Mouse (Mus musculus): ENCODE measurements around the gene Lgals3. TPM values are rescaled to one million over a fixed set of nuclear protein-coding genes. Genes with fewer than 3 reads are reported as not detected.

Lgals3 gene
- total RNA-seq, 1 experiment = 36.9 TPM

- in situ Hi-C loops (cut with MboI; ENCODE audit: low sequenced_read_pairs in 2 of 2, unreplicated experiment in 2 of 2) = no loop called here
Measured at GRCm38 (mm10) chr14:47340231-47340925, 27.2 kb upstream of the Lgals3 start.

GRCm38 (mm10) chr14:47341811-47342291, 25.7 kb upstream of the Lgals3 start:
- Histone ChIP-seq H3K4me1 (ENCODE audit: control insufficient read depth in 2 of 2, insufficient read depth in 2 of 2, low read length in 2 of 2, poor library complexity in 1 of 2) (no peaks in the 10 kb centered on the region; a peak in 1 of 4 replicates), H3K9me3 (ENCODE audit: control insufficient read depth, insufficient read depth, low read depth, low read length) (no peaks in the 10 kb centered on the region), H3K36me3 (ENCODE audit: control insufficient read depth, insufficient read depth, low read length, poor library complexity, severe bottlenecking) (no peaks in the 10 kb centered on the region), H3K27ac (ENCODE audit: insufficient read depth, low read depth, low read length, poor library complexity, severe bottlenecking) (no peak overlapping the region), H3K4me3 (ENCODE audit: insufficient read depth in 1 of 2, low read depth in 1 of 2, low read length in 2 of 2, poor library complexity in 1 of 2, severe bottlenecking in 1 of 2) (no peak overlapping the region), H3K9ac (ENCODE audit: insufficient read depth, low read depth, low read length, poor library complexity, severe bottlenecking) (no peak overlapping the region)
- TF ChIP-seq CHD2 (IDR thresholded peaks at IDR 0.05; ENCODE audit: low read depth, low read length) (no peak), MAFK (IDR thresholded peaks at IDR 0.05; ENCODE audit: insufficient read depth, low read depth, low read length) (no peak), ZC3H11A (IDR thresholded peaks at IDR 0.05; ENCODE audit: borderline replicate concordance, low read depth, low read length) (no peak), HCFC1 (IDR thresholded peaks at IDR 0.05; ENCODE audit: borderline replicate concordance, insufficient read depth, low read length) (no peak), ZNF384 (IDR thresholded peaks at IDR 0.05; ENCODE audit: low read depth, low read length) (no peak)
- in situ Hi-C loops (cut with MboI; ENCODE audit: low sequenced_read_pairs in 2 of 2, unreplicated experiment in 2 of 2) = no loop called here
- DNase-seq (ENCODE audit: low read depth, low spot score) = no peak

More at GRCm38 (mm10) chr14:47340231-47340925, 27.2 kb upstream of the Lgals3 start:
- no peak overlapping the region for H3K4me3 ChIP-seq (ENCODE audit: insufficient read depth in 1 of 2, low read depth in 1 of 2, low read length in 2 of 2, poor library complexity in 1 of 2, severe bottlenecking in 1 of 2)
- H3K9ac ChIP-seq (ENCODE audit: insufficient read depth, low read depth, low read length, poor library complexity, severe bottlenecking) = no peak overlapping the region
- TF ChIP-seq ZC3H11A (IDR thresholded peaks at IDR 0.05; ENCODE audit: borderline replicate concordance, low read depth, low read length) (no peak), CHD2 (IDR thresholded peaks at IDR 0.05; ENCODE audit: low read depth, low read length) (no peak), MAFK (IDR thresholded peaks at IDR 0.05; ENCODE audit: insufficient read depth, low read depth, low read length) (no peak), ZNF384 (IDR thresholded peaks at IDR 0.05; ENCODE audit: low read depth, low read length) (no peak), HCFC1 (IDR thresholded peaks at IDR 0.05; ENCODE audit: borderline replicate concordance, insufficient read depth, low read length) (no peak)
- no peak overlapping the region for H3K27ac ChIP-seq (ENCODE audit: insufficient read depth, low read depth, low read length, poor library complexity, severe bottlenecking)
- no peak for DNase-seq (ENCODE audit: low read depth, low spot score)
- H3K9me3 ChIP-seq (ENCODE audit: control insufficient read depth, insufficient read depth, low read depth, low read length) = no peaks in the 10 kb centered on the region
- peaks cover 0 to 3% of the 10 kb centered on the region in 2 experiments; a peak in 1 of 4 replicates for H3K4me1 ChIP-seq (ENCODE audit: control insufficient read depth in 2 of 2, insufficient read depth in 2 of 2, low read length in 2 of 2, poor library complexity in 1 of 2)
- no peaks in the 10 kb centered on the region for H3K36me3 ChIP-seq (ENCODE audit: control insufficient read depth, insufficient read depth, low read length, poor library complexity, severe bottlenecking)

- no peak for DNase-seq (ENCODE audit: low read depth, low spot score)
- Histone ChIP-seq H3K36me3 (ENCODE audit: control insufficient read depth, insufficient read depth, low read length, poor library complexity, severe bottlenecking) (no peaks in the 10 kb centered on the region), H3K9me3 (ENCODE audit: control insufficient read depth, insufficient read depth, low read depth, low read length) (no peaks in the 10 kb centered on the region), H3K4me1 (ENCODE audit: control insufficient read depth in 2 of 2, insufficient read depth in 2 of 2, low read length in 2 of 2, poor library complexity in 1 of 2) (no peaks in the 10 kb centered on the region), H3K9ac (ENCODE audit: insufficient read depth, low read depth, low read length, poor library complexity, severe bottlenecking) (no peak overlapping the region), H3K4me3 (ENCODE audit: insufficient read depth in 1 of 2, low read depth in 1 of 2, low read length in 2 of 2, poor library complexity in 1 of 2, severe bottlenecking in 1 of 2) (no peak overlapping the region), H3K27ac (ENCODE audit: insufficient read depth, low read depth, low read length, poor library complexity, severe bottlenecking) (no peak overlapping the region)
- TF ChIP-seq MAFK (IDR thresholded peaks at IDR 0.05; ENCODE audit: insufficient read depth, low read depth, low read length) (no peak), HCFC1 (IDR thresholded peaks at IDR 0.05; ENCODE audit: borderline replicate concordance, insufficient read depth, low read length) (no peak), ZC3H11A (IDR thresholded peaks at IDR 0.05; ENCODE audit: borderline replicate concordance, low read depth, low read length) (no peak), ZNF384 (IDR thresholded peaks at IDR 0.05; ENCODE audit: low read depth, low read length) (no peak), CHD2 (IDR thresholded peaks at IDR 0.05; ENCODE audit: low read depth, low read length) (no peak)
- in situ Hi-C loops (cut with MboI; ENCODE audit: low sequenced_read_pairs in 2 of 2, unreplicated experiment in 2 of 2) = no loop called here
Measured at GRCm38 (mm10) chr14:47346715-47347114, 20.8 kb upstream of the Lgals3 start.

GRCm38 (mm10) chr14:47350974-47351373, 16.6 kb upstream of the Lgals3 start:
- in situ Hi-C loops (cut with MboI; ENCODE audit: low sequenced_read_pairs in 2 of 2, unreplicated experiment in 2 of 2) = no loop called here
- Histone ChIP-seq H3K36me3 (ENCODE audit: control insufficient read depth, insufficient read depth, low read length, poor library complexity, severe bottlenecking) (no peaks in the 10 kb centered on the region), H3K9me3 (ENCODE audit: control insufficient read depth, insufficient read depth, low read depth, low read length) (no peaks in the 10 kb centered on the region), H3K4me1 (ENCODE audit: control insufficient read depth in 2 of 2, insufficient read depth in 2 of 2, low read length in 2 of 2, poor library complexity in 1 of 2) (peaks cover 0 to 12% of the 10 kb centered on the region in 2 experiments; a peak in 2 of 4 replicates), H3K4me3 (ENCODE audit: insufficient read depth in 1 of 2, low read depth in 1 of 2, low read length in 2 of 2, poor library complexity in 1 of 2, severe bottlenecking in 1 of 2) (no peak overlapping the region), H3K27ac (ENCODE audit: insufficient read depth, low read depth, low read length, poor library complexity, severe bottlenecking) (no peak overlapping the region), H3K9ac (ENCODE audit: insufficient read depth, low read depth, low read length, poor library complexity, severe bottlenecking) (no peak overlapping the region)
- TF ChIP-seq ZNF384 (IDR thresholded peaks at IDR 0.05; ENCODE audit: low read depth, low read length) (no peak), CHD2 (IDR thresholded peaks at IDR 0.05; ENCODE audit: low read depth, low read length) (no peak), ZC3H11A (IDR thresholded peaks at IDR 0.05; ENCODE audit: borderline replicate concordance, low read depth, low read length) (no peak)
- no peak for DNase-seq (ENCODE audit: low read depth, low spot score)

Measured in ES-E14 (cell line).